ENCODE assay signal across 17 mouse cellular contexts in the genomic region with DNA sequence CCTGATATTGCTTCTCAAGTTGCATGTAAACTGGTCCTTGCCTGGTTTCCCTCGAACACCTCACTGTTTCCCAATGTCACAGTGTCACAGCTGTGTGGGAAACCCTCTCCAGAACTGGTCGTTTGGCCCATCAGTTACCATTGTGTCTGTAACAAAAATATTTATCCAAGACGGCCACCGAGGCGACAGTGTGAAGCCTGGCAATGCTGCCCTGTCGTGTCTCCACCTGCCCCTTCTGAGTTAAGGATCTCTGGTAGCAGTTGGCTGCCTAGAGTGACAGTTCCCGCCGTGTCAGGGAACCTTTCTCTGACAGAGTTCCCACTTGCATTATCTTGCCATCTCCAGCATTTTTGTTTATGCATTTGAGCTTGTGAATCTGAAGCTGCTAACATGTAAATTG. TPM values are rescaled to one million over a fixed set of nuclear protein-coding genes. Genes with fewer than 3 reads are reported as not detected.
"Had no signal": no experiment of that assay in that cellular context is flagged by ENCODE, and none has a peak within 500 bp of the region (broad histone marks: within the 10 kb centered on the region; RNA-seq: fewer than 3 reads in every experiment).

No protein-coding gene starts in this region.

- H3K36me3 ChIP-seq: liver, embryonic 13.5 days; liver, embryonic 15.5 days; lung, embryonic 15.5 days; midbrain, embryonic 13.5 days; midbrain, embryonic 15.5 days; neural tube, embryonic 12.5 days; stomach, embryonic 15.5 days had no signal

- H3K27ac ChIP-seq: liver, embryonic 13.5 days; liver, embryonic 15.5 days; lung, embryonic 15.5 days; macrophage; midbrain, embryonic 13.5 days; midbrain, embryonic 15.5 days; neural tube, embryonic 12.5 days; stomach, embryonic 15.5 days; stomach, postnatal 0 days had no signal

- H3K9me3 ChIP-seq: liver, embryonic 13.5 days; liver, embryonic 15.5 days; lung, embryonic 15.5 days; midbrain, embryonic 13.5 days; midbrain, embryonic 15.5 days; neural tube, embryonic 12.5 days; stomach, embryonic 15.5 days had no signal

- H3K4me2 ChIP-seq: liver, embryonic 11.5 days; liver, embryonic 13.5 days; liver, embryonic 15.5 days; lung, embryonic 15.5 days; midbrain, embryonic 11.5 days; midbrain, embryonic 13.5 days; midbrain, embryonic 15.5 days; neural tube, embryonic 12.5 days; stomach, embryonic 15.5 days had no signal

- ATAC-seq: liver, postnatal 0 days; midbrain, embryonic 13.5 days; midbrain, embryonic 15.5 days had no signal

- H3K9ac ChIP-seq: liver, embryonic 13.5 days; liver, embryonic 15.5 days; liver, postnatal 0 days; lung, embryonic 15.5 days; midbrain, embryonic 13.5 days; midbrain, embryonic 15.5 days; neural tube, embryonic 12.5 days; stomach, embryonic 15.5 days had no signal

- H3K27me3 ChIP-seq: liver, embryonic 13.5 days; liver, embryonic 15.5 days; lung, embryonic 15.5 days; megakaryocyte, embryonic 14.5 days; midbrain, embryonic 13.5 days; midbrain, embryonic 15.5 days; neural tube, embryonic 12.5 days; stomach, embryonic 15.5 days had no signal

- H3K4me3 ChIP-seq: liver, embryonic 13.5 days; liver, embryonic 15.5 days; lung, embryonic 15.5 days; megakaryocyte, embryonic 14.5 days; midbrain, embryonic 13.5 days; midbrain, embryonic 15.5 days; neural tube, embryonic 12.5 days; stomach, embryonic 15.5 days had no signal

- DNase-seq: liver, embryonic 13.5 days; liver, postnatal 0 days; right cerebral cortex, postnatal 14 days; thymus, adult 2 months; thymus, postnatal 25 days; thymus, postnatal 4 days had no signal

- H3K4me1 ChIP-seq: liver, embryonic 13.5 days; liver, embryonic 15.5 days; megakaryocyte, embryonic 14.5 days; midbrain, embryonic 13.5 days; midbrain, embryonic 15.5 days; neural tube, embryonic 12.5 days; stomach, embryonic 15.5 days had no signal

RNA-seq across cellular contexts. Expression of a gene that starts 54.4 kb away (rescaled TPM):
- polyA plus RNA-seq: macrophage had no signal
